23 mouse cellular contexts compared by ENCODE assay signal in genomic region chr10:7280429-7280828, GRCm38 (mm10).
DNase-seq lines count a peak whose midpoint lies in the region; ATAC-seq and TF ChIP-seq lines count a peak whose summit lies in the region.
"Had no signal": no experiment of that assay in that cellular context is flagged by ENCODE, and none has a peak within 500 bp of the region (broad histone marks: within the 10 kb centered on the region; RNA-seq: fewer than 3 reads in every experiment).

No protein-coding gene starts in this region.

- TF ChIP-seq POLR2A in heart, adult 2 months (IDR thresholded peaks at IDR 0.05; ENCODE audit: insufficient read depth, low read depth, low read length), result no peak

- H3K4me1 ChIP-seq in heart, adult 2 months (ENCODE audit: control insufficient read depth, insufficient read depth, low read length), result peaks cover under 1% of the 10 kb centered on the region; the same call in 1 of the 2 replicates
- no peaks in the 10 kb centered on the region for H3K4me1 ChIP-seq in heart, embryonic 12.5 days (replicated peaks)
- peaks cover under 1% of the 10 kb centered on the region; the same call in 1 of the 2 replicates for H3K4me1 ChIP-seq in heart, embryonic 16.5 days (ENCODE audit: control insufficient read depth, insufficient read depth, low read length)
- 0 out of 2 replicates have a peak, but pooled peaks cover 3% of the 10 kb centered on the region for H3K4me1 ChIP-seq in heart, embryonic 10.5 days
- H3K4me1 ChIP-seq in heart, postnatal 0 days (ENCODE audit: control insufficient read depth, insufficient read depth), result peaks cover 10% of the 10 kb centered on the region
- no peaks in the 10 kb centered on the region for H3K4me1 ChIP-seq in limb, embryonic 10.5 days

- ATAC-seq in heart, embryonic 12.5 days (ENCODE audit: insufficient number of reproducible peaks, low FRiP score), result no peak
- peak; percentile 55; the same call in 1 of the 2 replicates for ATAC-seq in heart, embryonic 16.5 days (replicated peaks; ENCODE audit: extremely low read depth, insufficient read depth, low FRiP score)
- ATAC-seq in heart, postnatal 0 days (ENCODE audit: insufficient read depth, low read depth), result peak; percentile 78
- ATAC-seq: activated CD4-positive, CD25-positive, alpha-beta regulatory T cell, adult 4 months; CD4-positive, CD25-positive, alpha-beta regulatory T cell, adult 4 months; Patski had no signal

- no peaks in the 10 kb centered on the region for H3K27me3 ChIP-seq in heart, adult 2 months (ENCODE audit: control insufficient read depth, insufficient read depth, low read length)
- no peaks in the 10 kb centered on the region for H3K27me3 ChIP-seq in heart, embryonic 12.5 days (replicated peaks)
- no peaks in the 10 kb centered on the region for H3K27me3 ChIP-seq in heart, embryonic 16.5 days (ENCODE audit: control insufficient read depth, insufficient read depth, low read length)
- H3K27me3 ChIP-seq in heart, embryonic 10.5 days (ENCODE audit: insufficient read depth, poor library complexity, severe bottlenecking), result no peaks in the 10 kb centered on the region
- no peaks in the 10 kb centered on the region for H3K27me3 ChIP-seq in heart, postnatal 0 days (ENCODE audit: control insufficient read depth, insufficient read depth, low read length)
- no peaks in the 10 kb centered on the region for H3K27me3 ChIP-seq in limb, embryonic 10.5 days (ENCODE audit: low read depth, poor library complexity, severe bottlenecking)
- H3K27me3 ChIP-seq: CH12.LX, Patski had no signal

- 53% methylated on average over 2 of the region's 2 CpGs for WGBS in heart, adult 2 months
- WGBS in heart, embryonic 12.5 days, result 67% methylated on average over 2 of the region's 2 CpGs
- 70% methylated on average over 2 of the region's 2 CpGs for WGBS in heart, embryonic 16.5 days
- whole genome bisulfite sequencing in heart, embryonic 10.5 days, result 85% methylated on average over 2 of the region's 2 CpGs
- WGBS in heart, postnatal 0 days, result 46% methylated on average over 2 of the region's 2 CpGs
- 94% methylated on average over 2 of the region's 2 CpGs for WGBS in limb, embryonic 10.5 days

- no peaks in the 10 kb centered on the region for H3K36me3 ChIP-seq in heart, adult 2 months (ENCODE audit: control insufficient read depth, insufficient read depth, low read length)
- H3K36me3 ChIP-seq in heart, embryonic 12.5 days, result no peaks in the 10 kb centered on the region
- H3K36me3 ChIP-seq in heart, embryonic 16.5 days (ENCODE audit: control insufficient read depth, insufficient read depth), result no peaks in the 10 kb centered on the region
- no peaks in the 10 kb centered on the region for H3K36me3 ChIP-seq in heart, embryonic 10.5 days
- no peaks in the 10 kb centered on the region for H3K36me3 ChIP-seq in heart, postnatal 0 days (replicated peaks; ENCODE audit: control insufficient read depth, insufficient read depth, low read length)
- no peaks in the 10 kb centered on the region for H3K36me3 ChIP-seq in limb, embryonic 10.5 days
- H3K36me3 ChIP-seq: G1E had no signal

- DNase-seq in heart, adult 2 months, result no peak
- no peak for DNase-seq in heart, embryonic 10.5 days (ENCODE audit: low spot score)
- DNase-seq in heart, postnatal 0 days (ENCODE audit: low spot score), result peak; percentile 25
- DNase-seq in heart, adult 11 months, result no peak
- DNase-seq in NIH3T3 (ENCODE audit: low read depth), result peak; percentile 32
- DNase-seq in limb, embryonic 10.5 days (ENCODE audit: low spot score), result no peak
- DNase-seq: adrenal gland, adult 2 months; adrenal gland, adult 8-10 months; adrenal gland, postnatal 10 days; adrenal gland, postnatal 14 days; adrenal gland, postnatal 25 days; adrenal gland, postnatal 36 days; B cell, adult 2 months; cerebellum, adult 11 months; cerebellum, adult 11-12 months; cerebellum, adult 18-20 months had no signal

- TF ChIP-seq CTCF in heart, adult 2 months (IDR thresholded peaks at IDR 0.05), result no peak
- no peak for TF ChIP-seq CTCF in heart, postnatal 0 days (IDR thresholded peaks at IDR 0.05; ENCODE audit: low read depth)

- peak overlapping the region; percentile 13 for H3K27ac ChIP-seq in heart, adult 2 months
- no peak overlapping the region for H3K27ac ChIP-seq in heart, embryonic 12.5 days (ENCODE audit: poor library complexity, severe bottlenecking)
- H3K27ac ChIP-seq in heart, embryonic 16.5 days (ENCODE audit: low read length), result no peak overlapping the region
- H3K27ac ChIP-seq in heart, embryonic 10.5 days, result no peak overlapping the region
- peak overlapping the region; percentile 36; the same call in 1 of the 2 replicates for H3K27ac ChIP-seq in heart, postnatal 0 days (ENCODE audit: low read depth)
- no peak overlapping the region for H3K27ac ChIP-seq in limb, embryonic 10.5 days

- H3K4me3 ChIP-seq in heart, adult 2 months, result no peak overlapping the region
- no peak overlapping the region for H3K4me3 ChIP-seq in heart, embryonic 12.5 days
- no peak overlapping the region for H3K4me3 ChIP-seq in heart, embryonic 16.5 days (ENCODE audit: low read length)
- no peak overlapping the region for H3K4me3 ChIP-seq in heart, embryonic 10.5 days
- no peak overlapping the region for H3K4me3 ChIP-seq in heart, postnatal 0 days (ENCODE audit: low read depth, low read length)
- no peak overlapping the region for H3K4me3 ChIP-seq in limb, embryonic 10.5 days

- TF ChIP-seq EP300 in heart, adult 2 months (IDR thresholded peaks at IDR 0.05; ENCODE audit: insufficient read depth, low read depth, low read length), result no peak
- TF ChIP-seq EP300 in heart, postnatal 0 days (IDR thresholded peaks at IDR 0.05; ENCODE audit: low read depth), result no peak

- H3K9me3 ChIP-seq in heart, embryonic 12.5 days (replicated peaks), result no peaks in the 10 kb centered on the region
- H3K9me3 ChIP-seq in heart, embryonic 16.5 days (replicated peaks; ENCODE audit: control insufficient read depth, low read length), result no peaks in the 10 kb centered on the region
- H3K9me3 ChIP-seq in heart, embryonic 10.5 days, result no peaks in the 10 kb centered on the region
- H3K9me3 ChIP-seq in heart, postnatal 0 days (replicated peaks; ENCODE audit: control insufficient read depth, low read length), result no peaks in the 10 kb centered on the region
- no peaks in the 10 kb centered on the region for H3K9me3 ChIP-seq in limb, embryonic 10.5 days (replicated peaks)
- H3K9me3 ChIP-seq: G1E had no signal

- no peak overlapping the region for H3K4me2 ChIP-seq in heart, embryonic 12.5 days
- no peak overlapping the region for H3K4me2 ChIP-seq in heart, embryonic 16.5 days (ENCODE audit: low read depth, low read length)
- H3K4me2 ChIP-seq in heart, postnatal 0 days (ENCODE audit: low read depth, low read length), result no peak overlapping the region

- intact Hi-C loops in heart, adult 2 months (cut with DNase I), result no loop called here

- H3K9ac ChIP-seq in heart, adult 2 months (ENCODE audit: low read depth, low read length), result no peak overlapping the region
- no peak overlapping the region for H3K9ac ChIP-seq in heart, embryonic 12.5 days
- no peak overlapping the region for H3K9ac ChIP-seq in heart, embryonic 16.5 days (ENCODE audit: low read length)
- no peak overlapping the region for H3K9ac ChIP-seq in heart, postnatal 0 days (replicated peaks; ENCODE audit: low read depth, low read length)

- H3K79me2 ChIP-seq in heart, adult 2 months (replicated peaks; ENCODE audit: control insufficient read depth, insufficient read depth, low read length), result no peaks in the 10 kb centered on the region

Comparison
In these comparisons a context has a peak if more than half of its experiments do, and no peak if none do; other contexts are left out.
1. DNase-seq: peak in heart, postnatal 0 days (single experiment) and NIH3T3 (single experiment); none in heart, adult 2 months (0 of 2), heart, embryonic 10.5 days (single experiment), heart, adult 11 months (single experiment) and limb, embryonic 10.5 days (single experiment).
2. H3K27ac ChIP-seq: peak in heart, adult 2 months (single experiment) and heart, postnatal 0 days (single experiment); none in heart, embryonic 12.5 days (single experiment), heart, embryonic 16.5 days (single experiment), heart, embryonic 10.5 days (single experiment) and limb, embryonic 10.5 days (single experiment).